Mouse (Mus musculus) MEL (cell line): ENCODE results near the gene Ppfia1. TPM values are rescaled to one million over a fixed set of nuclear protein-coding genes. Genes with fewer than 3 reads are reported as not detected.

ENCODE experiments used
- DNase-seq: peaks from one replicate; pipeline ENCODE4 v3.0.0; 2011; ENCODE audit warnings: low read depth, low spot score
- H3K27ac ChIP-seq: 2 replicates; pipeline ENCODE4 v1.5.1; 2012; ENCODE audit warnings: low read depth, mild to moderate bottlenecking, control low read depth, low read length, moderate library complexity; ENCODE audit not compliant: control insufficient read depth
- H3K27me3 ChIP-seq, 2 experiments: fragments of 150-350 bp in 1 of 2; sonication (generic) in 1 of 2; 2 replicates each; pipeline ENCODE4 v1.6.1; 2012; ENCODE audit warnings: low read length in 2 of 2, mild to moderate bottlenecking in 2 of 2, improper control_type of control experiment in 1 of 2, moderate library complexity in 1 of 2; ENCODE audit not compliant: insufficient read depth in 2 of 2, control insufficient read depth in 1 of 2
- H3K36me3 ChIP-seq, 2 experiments: 2 replicates each; pipeline ENCODE4 v1.6.1; 2012 to 2014; ENCODE audit warnings: low read length in 2 of 2, improper control_type of control experiment in 1 of 2, inconsistent platforms in 1 of 2, mild to moderate bottlenecking in 1 of 2; ENCODE audit not compliant: insufficient read depth in 2 of 2, control insufficient read depth in 1 of 2
- H3K4me1 ChIP-seq, 2 experiments: fragments of 150-350 bp in 1 of 2; sonication (generic) in 1 of 2; 2 replicates each; pipeline ENCODE4 v1.6.1; 2012; ENCODE audit warnings: low read length in 2 of 2, improper control_type of control experiment in 1 of 2, mild to moderate bottlenecking in 1 of 2; ENCODE audit not compliant: insufficient read depth in 2 of 2, control insufficient read depth in 1 of 2
- H3K4me3 ChIP-seq, 2 experiments: fragments of 150-350 bp in 1 of 2; sonication (generic) in 1 of 2; 2 replicates each; pipeline ENCODE4 v1.5.1; 2012; ENCODE audit warnings: low read depth in 2 of 2, low read length in 2 of 2, mild to moderate bottlenecking in 2 of 2, moderate library complexity in 2 of 2, control low read depth in 1 of 2, improper control_type of control experiment in 1 of 2; ENCODE audit not compliant: control insufficient read depth in 1 of 2, insufficient read depth in 1 of 2
- H3K79me2 ChIP-seq: 2 replicates; pipeline ENCODE4 v1.6.1; 2012; ENCODE audit warnings: mild to moderate bottlenecking, low read length, moderate library complexity; ENCODE audit not compliant: control insufficient read depth, poor library complexity, insufficient read depth
- H3K9ac ChIP-seq: 2 replicates; pipeline ENCODE4 v1.6.1; 2012; ENCODE audit warnings: low read depth, mild to moderate bottlenecking, control low read depth, low read length, moderate library complexity; ENCODE audit not compliant: control insufficient read depth, poor library complexity, severe bottlenecking
- H3K9me3 ChIP-seq: fragments of 150-350 bp; sonication (generic); replicated peaks from 2 replicates; pipeline ENCODE4 v1.6.1; 2012; ENCODE audit warnings: mild to moderate bottlenecking, low read length, improper control_type of control experiment, moderate library complexity; ENCODE audit not compliant: insufficient read depth
- CHD2 ChIP-seq: IDR thresholded peaks from 2 replicates; pipeline ENCODE4 v1.6.1; 2011; ENCODE audit warnings: low read length, improper control_type of control experiment
- CTCF ChIP-seq, 3 experiments: IDR thresholded peaks in 2 of 3; conservative IDR thresholded peaks in 1 of 3; 2 replicates each; pipeline ENCODE4 v1.5.1; 2011 to 2012; ENCODE audit warnings: low read length in 3 of 3, low read depth in 2 of 3, mild to moderate bottlenecking in 2 of 3, improper control_type of control experiment in 1 of 3, inconsistent platforms in 1 of 3, mixed read lengths in 1 of 3, moderate library complexity in 1 of 3; ENCODE audit not compliant: control insufficient read depth in 1 of 3, insufficient read depth in 1 of 3, poor library complexity in 1 of 3, severe bottlenecking in 1 of 3
- ETS1 ChIP-seq: IDR thresholded peaks from 2 replicates; pipeline ENCODE4 v1.6.1; 2012; ENCODE audit warnings: low read depth, mild to moderate bottlenecking, inconsistent platforms, low read length, improper control_type of control experiment, moderate library complexity
- GABPA ChIP-seq: IDR thresholded peaks from 2 replicates; pipeline ENCODE4 v1.6.1; 2012; ENCODE audit warnings: low read depth, mild to moderate bottlenecking, inconsistent platforms, low read length, improper control_type of control experiment, moderate library complexity
- MAX ChIP-seq: IDR thresholded peaks from 2 replicates; pipeline ENCODE4 v1.6.1; 2011; ENCODE audit warnings: low read length, improper control_type of control experiment
- POLR2AphosphoS5 ChIP-seq: IDR thresholded peaks from 2 replicates; pipeline ENCODE4 v1.6.1; 2012; ENCODE audit warnings: low read depth, borderline replicate concordance, mild to moderate bottlenecking, inconsistent platforms, low read length, moderate library complexity, mixed read lengths
- SIN3A ChIP-seq: IDR thresholded peaks from 2 replicates; pipeline ENCODE4 v1.6.1; 2012; ENCODE audit warnings: low read length, improper control_type of control experiment, inconsistent platforms
- ZKSCAN1 ChIP-seq: IDR thresholded peaks from 2 replicates; pipeline ENCODE4 v1.6.1; 2012; ENCODE audit warnings: low read depth, mild to moderate bottlenecking, inconsistent platforms, low read length, improper control_type of control experiment, moderate library complexity
- polyA plus RNA-seq, 2 experiments: library from polyadenylated mRNA; stranded (reverse) in 1 of 2; unstranded in 1 of 2; fragments of >175 nt in 1 of 2; fragments of >200 nt in 1 of 2; gene quantifications; 2 replicates each; pipeline versions ENCODE4 v1.2.1 to v1.2.4; 2012; ENCODE audit warnings: low replicate concordance in 2 of 2, low read depth in 1 of 2; ENCODE audit not compliant: insufficient read length in 2 of 2, insufficient read depth in 1 of 2, missing spikeins in 1 of 2
- total RNA-seq: library from RNA; depleted of rRNA; stranded (reverse); fragments of 300-350 nt; gene quantifications from 2 replicates; pipeline ENCODE4 v1.2.3, GENCODE M21; 2012

Ppfia1 gene
- total and polyA plus RNA-seq, 3 experiments, result 38.5 to 53.1 TPM; not detected in 1

DNA sequence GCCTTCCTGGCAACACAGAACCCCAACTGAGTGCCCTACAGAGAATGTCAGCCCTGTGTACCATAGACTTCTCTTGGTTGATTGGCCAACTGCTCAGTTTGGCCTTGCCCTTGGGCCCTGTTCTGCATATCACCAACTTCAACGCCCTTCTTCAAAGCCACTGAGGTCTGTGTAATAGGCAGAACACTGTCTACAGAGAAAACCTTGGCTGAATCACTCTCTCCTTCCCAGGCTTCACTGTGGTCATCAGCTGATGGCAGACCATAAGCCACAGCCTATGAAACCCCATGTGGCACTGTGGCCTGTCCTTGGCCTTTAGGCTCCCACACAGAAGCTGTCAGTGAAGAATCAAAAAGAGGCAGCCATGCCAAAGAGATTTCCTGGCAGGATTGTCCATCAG is 94.6 kb downstream of the Ppfia1 start:
- Histone ChIP-seq H3K4me3 (no peak overlapping the region), H3K27me3 (no peaks in the 10 kb centered on the region), H3K27ac (no peak overlapping the region), H3K36me3 (peaks cover 0 to 6% of the 10 kb centered on the region in 2 experiments; a peak in 2 of 4 replicates), H3K9ac (no peak overlapping the region), H3K9me3 (no peaks in the 10 kb centered on the region), H3K4me1 (no peaks in the 10 kb centered on the region), H3K79me2 (no peaks in the 10 kb centered on the region)
- no peak for TF ChIP-seq ZKSCAN1
- TF ChIP-seq CHD2, result no peak
- no peak for TF ChIP-seq SIN3A
- TF ChIP-seq MAX, result no peak
- no peak for DNase-seq

DNA sequence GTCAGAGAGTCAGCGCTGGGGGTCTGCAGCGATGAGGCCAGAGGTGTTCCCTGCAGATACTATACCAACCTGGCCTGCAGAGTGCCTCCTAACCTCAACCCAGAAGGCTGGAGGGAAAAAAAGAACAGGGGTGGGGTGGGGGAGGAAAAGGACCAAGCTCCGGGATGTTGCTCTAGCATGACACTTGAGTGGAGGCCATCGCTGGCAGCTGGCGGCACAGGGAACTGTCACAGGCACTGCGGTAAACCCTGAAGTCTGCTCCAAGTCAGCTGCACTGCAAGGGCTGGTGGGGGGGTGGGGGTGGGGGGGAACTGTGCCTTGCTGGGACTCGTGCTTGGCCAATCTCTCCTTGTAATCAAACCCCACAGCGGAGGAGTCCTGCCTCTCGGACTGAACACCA is 102.9 kb downstream of the Ppfia1 start:
- Histone ChIP-seq H3K4me1 (peaks cover 8 to 12% of the 10 kb centered on the region in 2 experiments), H3K27me3 (no peaks in the 10 kb centered on the region), H3K4me3 (no peak overlapping the region), H3K79me2 (no peaks in the 10 kb centered on the region), H3K9ac (no peak overlapping the region), H3K9me3 (no peaks in the 10 kb centered on the region)
- no peak for DNase-seq
- no peak for TF ChIP-seq CTCF (IDR thresholded peaks at IDR 0.05 in 2 of 3, conservative IDR thresholded peaks at IDR 0.05 in 1 of 3; ENCODE audit: control insufficient read depth in 1 of 3, insufficient read depth in 1 of 3, low read depth in 2 of 3, low read length in 3 of 3, poor library complexity in 1 of 3, severe bottlenecking in 1 of 3)
- no peak for TF ChIP-seq GABPA
- no peak for TF ChIP-seq ETS1
- TF ChIP-seq, all 39 proteins: peak for 0
- Histone ChIP-seq H3K36me3 (peaks cover 7 to 9% of the 10 kb centered on the region in 2 experiments), H3K27ac (no peak overlapping the region)

DNA sequence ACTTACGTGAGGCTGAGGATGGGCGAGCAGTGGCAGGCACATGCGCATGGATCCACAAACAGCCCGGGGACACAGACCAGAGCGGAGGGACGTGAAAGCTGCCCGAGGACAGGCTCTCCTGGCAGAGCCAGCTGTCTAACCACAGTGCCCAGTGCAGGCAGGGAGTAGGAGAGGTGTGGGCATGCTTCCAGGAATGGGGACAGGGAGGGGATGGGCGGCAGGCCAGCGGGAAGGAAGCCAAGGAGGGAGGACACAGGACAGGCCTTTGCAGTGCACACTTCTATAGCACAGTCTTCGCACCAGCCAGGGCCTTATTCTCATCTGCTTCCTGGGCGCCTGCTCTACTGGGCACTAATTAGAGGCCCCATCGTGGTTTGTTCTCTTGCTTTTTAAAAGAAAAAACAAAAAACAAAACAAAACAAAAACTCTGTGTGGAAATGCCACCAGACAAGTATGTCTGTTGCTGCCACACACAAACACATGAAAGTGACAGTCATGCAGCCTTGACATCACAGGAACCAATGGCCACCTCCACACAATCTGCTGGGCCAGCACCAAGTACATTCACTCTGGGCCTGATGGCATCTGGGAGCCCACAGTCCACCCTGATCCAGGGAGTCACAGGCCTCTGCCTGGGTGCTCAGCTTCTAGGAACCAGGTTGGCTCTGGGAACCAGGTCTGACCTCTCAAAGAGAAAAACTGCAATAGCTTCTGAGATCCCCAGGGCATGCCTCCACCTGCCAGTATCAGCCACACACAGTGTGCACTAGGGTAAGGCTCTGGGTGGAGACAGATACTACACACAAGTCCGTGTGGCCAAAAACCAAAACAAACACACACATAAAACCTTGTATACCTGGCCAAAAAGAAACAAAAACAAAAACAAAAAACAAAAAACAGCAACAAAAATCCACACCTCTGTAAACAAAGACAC is 103.6 kb downstream of the Ppfia1 start:
- Histone ChIP-seq H3K79me2 (no peaks in the 10 kb centered on the region), H3K4me1 (peaks cover 8 to 12% of the 10 kb centered on the region in 2 experiments), H3K27me3 (no peaks in the 10 kb centered on the region), H3K9ac (no peak overlapping the region), H3K4me3 (no peak overlapping the region), H3K9me3 (no peaks in the 10 kb centered on the region), H3K27ac (no peak overlapping the region), H3K36me3 (peaks cover 7 to 9% of the 10 kb centered on the region in 2 experiments)
- no peak for TF ChIP-seq CHD2
- no peak for TF ChIP-seq ETS1
- no peak for TF ChIP-seq POLR2AphosphoS5
- no peak for DNase-seq
